Mouse (Mus musculus) adrenal gland (tissue): ENCODE data around the gene Arhgef3.

Source experiments
- intact Hi-C: fragments of 180-260 bp; cut with DNase I; formaldehyde crosslinking; loops from one replicate; pipeline ENCODE4 v1.15.1; 2025

Arhgef3 gene

GRCm38 (mm10) chr14:27360849-27361248, 246.2 kb downstream of the Arhgef3 start:
- intact Hi-C loops = no loop called here

- intact Hi-C loops = no loop called here
Observed at GRCm38 (mm10) chr14:27361514-27361913, 246.8 kb downstream of the Arhgef3 start.

GRCm38 (mm10) chr14:27364668-27365257, 250.1 kb downstream of the Arhgef3 start:
- intact Hi-C loops = no loop called here

- intact Hi-C loops = no loop called here
Observed at GRCm38 (mm10) chr14:27367117-27367711, 252.5 kb downstream of the Arhgef3 start.

GRCm38 (mm10) chr14:27368619-27369018, 253.9 kb downstream of the Arhgef3 start:
- intact Hi-C loops = no loop called here

GRCm38 (mm10) chr14:27369503-27369902, 254.8 kb downstream of the Arhgef3 start:
- intact Hi-C loops = no loop called here

- intact Hi-C loops = no loop called here
Observed at GRCm38 (mm10) chr14:27371669-27372076, 257.0 kb downstream of the Arhgef3 start.

- intact Hi-C loops = no loop called here
Observed at GRCm38 (mm10) chr14:27373498-27373897, 258.8 kb downstream of the Arhgef3 start.

GRCm38 (mm10) chr14:27376115-27376648, 261.5 kb downstream of the Arhgef3 start:
- intact Hi-C loops = no loop called here

GRCm38 (mm10) chr14:27378669-27379068, 264.0 kb downstream of the Arhgef3 start:
- intact Hi-C loops = no loop called here

- intact Hi-C loops = no loop called here
Observed at GRCm38 (mm10) chr14:27379404-27379803, 264.7 kb downstream of the Arhgef3 start.

GRCm38 (mm10) chr14:27381459-27381858, 266.8 kb downstream of the Arhgef3 start:
- intact Hi-C loops = no loop called here

- intact Hi-C loops = no loop called here
Observed at GRCm38 (mm10) chr14:27383321-27383830, 268.7 kb downstream of the Arhgef3 start.

GRCm38 (mm10) chr14:27384143-27384542, 269.4 kb downstream of the Arhgef3 start:
- intact Hi-C loops = no loop called here

GRCm38 (mm10) chr14:27388616-27389015, 273.9 kb downstream of the Arhgef3 start:
- intact Hi-C loops = loop anchor here (5.0 kb wide), 1 partner anchor 46 kb away; no protein-coding TSS in a partner anchor

- intact Hi-C loops = loop anchor here (5.0 kb wide), 1 partner anchor 47 kb away; no protein-coding TSS in a partner anchor
Observed at GRCm38 (mm10) chr14:27389722-27390121, 275.0 kb downstream of the Arhgef3 start.

- intact Hi-C loops = no loop called here
Observed at GRCm38 (mm10) chr14:27390663-27391062, 276.0 kb downstream of the Arhgef3 start.

GRCm38 (mm10) chr14:27391776-27392308, 277.1 kb downstream of the Arhgef3 start:
- intact Hi-C loops = no loop called here

- intact Hi-C loops = no loop called here
Observed at GRCm38 (mm10) chr14:27392660-27393059, 278.0 kb downstream of the Arhgef3 start.

GRCm38 (mm10) chr14:27393806-27394205, 279.1 kb downstream of the Arhgef3 start:
- intact Hi-C loops = no loop called here

GRCm38 (mm10) chr14:27396424-27396823, 281.7 kb downstream of the Arhgef3 start:
- intact Hi-C loops = no loop called here

- intact Hi-C loops = no loop called here
Observed at GRCm38 (mm10) chr14:27397526-27397925, 282.8 kb downstream of the Arhgef3 start.
